Mouse (Mus musculus): ENCODE results near the gene Retn.

The Retn gene

DNA sequence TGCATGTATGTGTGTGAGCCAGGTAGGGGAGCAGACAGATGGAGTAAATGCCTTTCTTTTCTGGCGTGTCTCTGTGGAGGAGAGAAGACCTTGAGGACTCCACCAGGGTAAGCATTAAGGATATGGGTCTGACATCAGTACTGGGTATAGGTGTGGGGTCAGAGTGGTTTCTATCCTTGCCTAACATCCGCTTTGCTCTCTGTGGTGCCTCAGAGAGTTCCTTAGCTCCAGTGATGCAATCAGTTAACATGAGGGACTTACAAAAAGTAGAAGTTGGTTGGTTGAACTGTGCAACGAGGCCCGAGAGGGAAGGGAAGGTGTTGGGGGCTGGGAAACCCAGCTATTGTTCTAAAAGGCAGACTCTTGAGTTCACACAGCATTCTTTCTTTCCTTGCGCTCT lies 8.8 kb downstream of the Retn start:
- no peak for DNase-seq

DNA sequence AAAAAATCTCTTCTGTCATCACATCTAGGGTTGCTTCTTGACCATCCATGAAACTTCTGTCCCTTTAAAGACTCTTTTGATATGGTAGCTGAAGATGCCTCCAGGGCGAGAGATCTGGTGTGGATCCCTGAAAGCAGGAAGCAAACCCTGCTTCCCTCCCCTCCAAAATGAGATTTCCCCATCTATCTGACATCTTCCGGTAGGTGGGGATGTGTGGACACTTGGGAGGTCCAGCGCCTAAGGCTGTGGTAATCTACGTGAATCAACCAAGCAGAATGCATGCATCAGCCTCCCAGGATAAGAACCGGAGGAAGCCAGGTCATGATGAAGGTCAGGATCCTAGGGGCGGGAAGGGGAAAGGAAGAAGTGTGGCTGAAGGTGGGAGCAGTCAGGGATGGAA lies 9.9 kb downstream of the Retn start, which contains the start of gene Mcemp1:
TSS of gene Mcemp1 (plus strand) at position 248 of the 400 bp plus-strand sequence.
- DNase-seq = no peak

- no peak for DNase-seq
Measured at GRCm38 (mm10) chr8:3670388-3670787, 14.8 kb downstream of the Retn start.

GRCm38 (mm10) chr8:3671980-3672491 lies 16.5 kb downstream of the Retn start, which contains the start of gene Fcor:
TSS of gene Fcor (minus strand) at chr8:3672362.
- peak; percentile 90 for DNase-seq

DNA sequence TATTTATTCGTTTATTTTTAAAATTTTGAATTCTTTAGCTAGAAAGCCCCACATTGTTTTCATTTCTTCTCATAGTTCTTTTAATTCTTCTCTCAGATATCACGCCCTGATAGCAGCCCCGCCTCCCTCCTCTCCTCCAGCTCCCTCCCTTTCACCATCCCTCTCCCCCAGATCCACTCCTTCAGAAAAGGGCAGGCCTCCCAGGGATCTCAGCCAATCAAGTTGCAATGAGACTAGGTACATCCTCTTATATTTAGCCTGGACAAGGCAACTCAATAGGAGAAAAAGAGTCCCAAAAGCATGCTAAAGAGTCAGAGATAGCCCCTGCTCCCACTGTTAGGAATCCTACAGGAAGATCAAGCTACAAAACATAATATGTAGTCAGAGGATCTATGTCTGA lies 19.1 kb downstream of the Retn start:
- no peak for DNase-seq

- peak; percentile 95 for DNase-seq
Measured at GRCm38 (mm10) chr8:3676131-3676992, 20.8 kb downstream of the Retn start, which contains the start of gene Trappc5. TSS of gene Trappc5 (plus strand) at chr8:3676299.

DNA sequence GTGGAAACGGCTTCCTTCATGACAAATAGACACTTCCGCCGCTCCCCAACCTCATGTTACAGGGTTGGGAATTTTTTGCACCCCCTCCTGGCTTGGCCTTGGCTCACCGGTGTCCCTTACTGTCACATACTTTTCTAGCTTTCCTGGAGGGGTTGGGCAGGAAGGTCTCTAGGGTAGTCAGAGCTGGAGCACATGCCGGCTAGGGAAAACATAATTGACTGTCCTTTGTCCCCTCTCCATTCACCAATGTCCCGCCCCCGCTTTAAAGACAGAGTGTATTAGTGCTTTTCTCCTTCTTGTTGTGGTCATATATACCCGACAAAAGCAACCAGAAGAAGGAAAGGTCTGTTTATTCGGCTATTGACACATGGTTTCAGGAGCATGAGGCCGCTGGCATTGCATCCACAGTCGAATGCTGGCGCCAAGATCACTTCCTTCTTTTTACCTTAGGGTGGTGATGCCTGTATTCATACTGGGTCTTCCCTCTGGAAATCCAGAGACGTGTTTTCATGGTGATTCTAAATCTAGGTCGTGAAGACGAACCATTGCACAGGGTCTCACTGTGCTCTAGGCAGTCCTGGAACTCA lies 21.5 kb downstream of the Retn start:
- peak; percentile 27 for DNase-seq

DNA sequence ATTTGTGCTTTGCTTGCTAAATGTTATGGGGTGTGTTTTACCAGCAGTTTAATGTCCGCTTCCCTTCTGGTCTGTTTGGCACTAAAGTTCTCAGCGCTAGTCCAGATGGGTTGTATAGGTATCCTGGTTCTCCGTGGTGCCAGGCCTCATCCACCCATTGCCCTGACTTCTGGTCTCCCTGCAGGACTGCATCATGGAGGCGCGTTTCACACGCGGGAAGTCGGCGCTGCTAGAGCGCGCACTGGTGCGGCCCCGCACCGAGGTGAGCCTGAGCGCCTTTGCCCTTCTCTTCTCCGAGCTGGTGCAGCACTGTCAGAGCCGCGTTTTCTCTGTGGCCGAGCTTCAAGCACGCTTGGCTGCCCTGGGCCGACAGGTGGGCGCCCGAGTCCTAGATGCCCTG lies 23.3 kb downstream of the Retn start:
- DNase-seq = no peak

- no peak for DNase-seq
Measured at GRCm38 (mm10) chr8:3679236-3679635, 23.7 kb downstream of the Retn start.

DNA sequence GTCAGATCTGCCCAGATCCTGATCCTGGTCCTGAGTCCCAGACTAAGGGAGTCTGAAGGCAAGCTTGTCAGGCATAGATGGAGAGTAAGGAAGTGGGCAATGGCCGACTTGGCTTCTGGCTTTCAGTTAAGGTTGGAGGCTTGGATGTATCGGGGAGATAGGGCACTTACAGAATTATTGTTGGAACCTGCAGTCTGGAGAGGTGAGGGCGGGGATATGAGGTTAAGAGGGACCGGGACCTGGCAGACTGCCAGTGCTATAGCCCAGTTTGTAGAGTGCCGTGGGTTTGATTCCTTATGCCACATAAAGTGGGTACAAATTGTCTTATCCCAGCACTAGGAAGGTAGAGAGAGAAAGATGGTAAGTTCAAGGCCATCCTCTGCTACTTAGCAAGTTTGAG lies 24.1 kb downstream of the Retn start:
- DNase-seq = no peak

DNA sequence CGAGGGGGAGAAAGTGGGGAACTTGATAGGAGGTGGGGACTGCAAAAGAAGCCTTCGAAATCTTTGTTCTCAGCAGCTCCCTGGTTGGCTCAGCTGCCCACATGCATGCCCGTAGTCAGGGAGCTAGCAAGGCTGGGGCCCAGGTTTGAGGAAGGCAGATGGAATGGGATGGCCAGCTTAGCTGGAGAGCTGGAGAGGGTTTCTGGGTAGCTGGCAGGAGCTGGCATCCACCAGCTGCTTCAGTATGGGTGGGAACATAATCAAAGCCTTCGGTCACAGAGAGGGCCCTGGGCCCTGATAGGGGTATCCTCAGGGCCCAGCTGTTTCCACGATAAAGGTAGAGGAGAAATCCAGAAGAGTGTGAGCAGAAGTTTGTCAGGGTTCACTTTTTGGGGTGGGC lies 26.9 kb downstream of the Retn start:
- no peak for DNase-seq

DNA sequence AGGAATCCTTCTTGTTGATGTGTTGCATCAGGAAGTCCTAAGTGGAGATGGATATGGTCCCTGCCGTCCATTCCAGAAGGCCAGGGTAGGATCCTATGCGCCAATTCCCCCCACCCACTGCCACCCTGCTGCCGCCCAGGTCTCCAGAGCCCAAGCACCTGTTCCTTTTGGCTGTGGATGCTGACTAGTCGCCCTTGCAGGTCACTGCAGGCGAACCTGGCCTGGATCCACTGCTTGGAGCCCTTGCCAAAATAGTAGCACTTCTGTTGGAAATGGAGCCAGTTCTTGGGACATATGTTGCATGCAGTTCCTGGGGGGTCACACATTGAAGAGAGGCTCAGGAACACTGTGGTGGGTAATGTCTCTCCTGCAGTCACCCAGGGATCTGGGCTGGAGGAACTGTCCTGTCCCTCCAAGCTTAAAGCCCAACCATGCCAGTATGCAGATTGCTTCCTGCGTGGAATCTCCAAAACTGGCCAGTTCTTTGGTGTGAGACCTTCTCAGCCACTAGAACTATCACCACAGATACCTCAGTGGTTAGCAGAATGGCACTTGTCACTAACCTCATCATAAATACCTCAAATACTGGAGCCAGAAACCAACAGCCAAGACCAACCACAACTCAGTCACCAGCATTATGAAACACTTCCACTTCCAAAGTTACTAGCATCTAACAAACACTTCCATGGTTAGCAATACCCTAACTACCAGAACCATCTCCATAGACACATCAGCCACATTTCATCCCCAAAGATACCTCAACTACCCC lies 28.0 kb downstream of the Retn start:
- no peak for DNase-seq

DNA sequence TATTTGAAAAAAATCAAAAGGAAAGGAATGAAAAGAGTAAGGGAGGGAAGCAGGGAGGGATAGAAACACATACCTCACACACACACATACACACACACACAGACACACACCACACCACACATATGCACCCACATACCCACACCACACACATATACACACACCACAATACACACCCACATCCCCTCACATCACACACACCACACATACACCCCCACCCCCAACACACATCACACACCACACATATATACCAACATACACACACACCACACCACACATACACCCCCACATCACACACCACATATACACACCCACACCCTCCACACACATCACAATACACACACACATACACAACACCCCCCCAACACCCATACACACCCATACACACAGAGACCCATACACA lies 29.0 kb downstream of the Retn start:
- DNase-seq = no peak

- no peak for DNase-seq
Measured at GRCm38 (mm10) chr8:3685422-3685821, 29.9 kb downstream of the Retn start.

- no peak for DNase-seq
Measured at GRCm38 (mm10) chr8:3687537-3687936, 32.0 kb downstream of the Retn start.

GRCm38 (mm10) chr8:3690774-3691173 lies 35.2 kb downstream of the Retn start:
- no peak for DNase-seq

- DNase-seq = no peak
Measured at GRCm38 (mm10) chr8:3694121-3694520, 38.6 kb downstream of the Retn start, which contains the start of gene Fcer2a. TSS of gene Fcer2a (minus strand) at chr8:3694175.

DNA sequence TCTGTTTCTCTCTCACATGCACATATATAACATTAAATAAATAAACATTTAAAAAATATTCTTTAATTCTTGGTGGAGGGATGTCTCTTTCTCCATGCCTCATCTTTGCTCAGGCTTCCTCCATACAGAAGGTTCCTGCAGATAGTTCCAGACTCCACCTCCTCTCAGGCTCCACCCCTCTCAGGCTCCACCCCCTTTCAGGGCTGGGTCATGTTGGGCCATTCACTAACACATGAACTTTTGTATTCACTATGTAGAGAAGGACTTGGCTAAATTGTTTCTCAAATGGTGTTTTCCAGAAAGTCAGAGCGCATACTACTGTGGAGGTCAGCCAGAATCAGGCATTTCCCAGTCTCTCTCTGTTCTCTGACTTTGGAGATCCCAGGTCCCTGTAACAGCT lies 45.9 kb downstream of the Retn start:
- DNase-seq = no peak

- DNase-seq = peak; percentile 13
Measured at GRCm38 (mm10) chr8:3705711-3706110, 50.1 kb downstream of the Retn start.

- DNase-seq = no peak
Measured at GRCm38 (mm10) chr8:3707611-3708010, 52.0 kb downstream of the Retn start.
